Mouse (Mus musculus) stomach, embryonic 15.5 days (tissue): Measurements from ENCODE around the gene Tbc1d9. TPM values are rescaled to one million over a fixed set of nuclear protein-coding genes. Genes with fewer than 3 reads are reported as not detected.

Experiments
- ATAC-seq: fragments of 200-750 bp; cut with Nextera tagmentation; 2 replicates; pipeline ENCODE4 v1.8.0; 2017; ENCODE audit warnings: low read depth, moderate number of reproducible peaks, moderate TSS enrichment; ENCODE audit not compliant: insufficient read depth, low FRiP score
- H3K27ac ChIP-seq: fragments of 300-500 bp; sonication (generic); 2 replicates; pipeline ENCODE4 v1.5.1; 2015; ENCODE audit warnings: mild to moderate bottlenecking, inconsistent platforms
- H3K27me3 ChIP-seq: fragments of 300-500 bp; sonication (generic); replicated peaks from 2 replicates; pipeline ENCODE4 v1.6.1; 2015; ENCODE audit warnings: inconsistent platforms
- H3K36me3 ChIP-seq: fragments of 300-500 bp; sonication (generic); 2 replicates; pipeline ENCODE4 v1.6.1; 2015; ENCODE audit warnings: inconsistent platforms
- H3K4me1 ChIP-seq: fragments of 300-500 bp; sonication (generic); 2 replicates; pipeline ENCODE4 v1.6.1; 2015; ENCODE audit warnings: inconsistent platforms
- H3K4me2 ChIP-seq: fragments of 300-500 bp; sonication (generic); 2 replicates; pipeline ENCODE4 v1.6.1; 2015; ENCODE audit warnings: mild to moderate bottlenecking, inconsistent platforms
- H3K4me3 ChIP-seq: fragments of 300-500 bp; sonication (generic); replicated peaks from 2 replicates; pipeline ENCODE4 v1.5.1; 2015; ENCODE audit warnings: inconsistent platforms
- H3K9ac ChIP-seq: fragments of 300-500 bp; sonication (generic); 2 replicates; pipeline ENCODE4 v1.6.1; 2015; ENCODE audit warnings: inconsistent platforms
- H3K9me3 ChIP-seq: fragments of 300-500 bp; sonication (generic); 2 replicates; pipeline ENCODE4 v1.6.1; 2016; ENCODE audit warnings: inconsistent platforms
- WGBS: fragments of 180-500 bp; shearing (Covaris S2); methylation state at CpG from one replicate; pipeline ENCODE4 v1.1.7; 2015; 5-methylcytosine and 5-hydroxymethylcytosine counted together
- polyA plus RNA-seq: library from polyadenylated mRNA; unstranded; fragments of >200 nt; fragmentation: Nextera tagmentation; extraction: Ambion mirVana; gene quantifications from 2 replicates; pipeline ENCODE4 v1.2.1, GENCODE M21; 2015

Tbc1d9 gene
- polyA plus RNA-seq, 1 experiment from 2014 or later, result 3.0 TPM

GRCm38 (mm10) chr8:83181851-83182482, 16.8 kb downstream of the Tbc1d9 start:
- no peaks in the 10 kb centered on the region for H3K27me3 ChIP-seq
- peaks cover 37% of the 10 kb centered on the region for H3K4me1 ChIP-seq
- H3K9me3 ChIP-seq, result no peaks in the 10 kb centered on the region
- peak; percentile 57 for ATAC-seq
- H3K27ac ChIP-seq, result peak overlapping the region; percentile 87
- whole genome bisulfite sequencing, result 33% methylated on average over 6 of the region's 6 CpGs
- H3K4me2 ChIP-seq, result no peak overlapping the region
- no peaks in the 10 kb centered on the region for H3K36me3 ChIP-seq
- H3K9ac ChIP-seq, result no peak overlapping the region
- H3K4me3 ChIP-seq, result no peak overlapping the region

GRCm38 (mm10) chr8:83182784-83183183, 17.6 kb downstream of the Tbc1d9 start:
- no peak overlapping the region for H3K9ac ChIP-seq
- H3K27me3 ChIP-seq, result no peaks in the 10 kb centered on the region
- no peaks in the 10 kb centered on the region for H3K36me3 ChIP-seq
- H3K9me3 ChIP-seq, result no peaks in the 10 kb centered on the region
- no peak overlapping the region for H3K4me2 ChIP-seq
- WGBS, result 54% methylated on average over 5 of the region's 5 CpGs
- H3K27ac ChIP-seq, result peak overlapping the region; percentile 87
- ATAC-seq, result peak; percentile 15
- peaks cover 33% of the 10 kb centered on the region for H3K4me1 ChIP-seq
- H3K4me3 ChIP-seq, result no peak overlapping the region

GRCm38 (mm10) chr8:83186376-83186775, 21.2 kb downstream of the Tbc1d9 start:
- H3K9me3 ChIP-seq, result no peaks in the 10 kb centered on the region
- H3K27ac ChIP-seq, result peak overlapping the region; percentile 67; the same call in 1 of the 2 replicates
- peak; percentile 41; the same call in 1 of the 2 replicates for ATAC-seq
- H3K4me2 ChIP-seq, result no peak overlapping the region
- H3K36me3 ChIP-seq, result no peaks in the 10 kb centered on the region
- H3K27me3 ChIP-seq, result no peaks in the 10 kb centered on the region
- H3K4me3 ChIP-seq, result no peak overlapping the region
- no peak overlapping the region for H3K9ac ChIP-seq
- WGBS, result 27% methylated on average over 6 of the region's 6 CpGs
- H3K4me1 ChIP-seq, result peaks cover 27% of the 10 kb centered on the region

GRCm38 (mm10) chr8:83187363-83187962, 22.3 kb downstream of the Tbc1d9 start:
- no peak for ATAC-seq
- WGBS, result 85% methylated on average over 10 of the region's 10 CpGs
- Histone ChIP-seq H3K36me3 (no peaks in the 10 kb centered on the region), H3K4me2 (no peak overlapping the region), H3K4me3 (no peak overlapping the region), H3K9ac (no peak overlapping the region), H3K27me3 (no peaks in the 10 kb centered on the region), H3K9me3 (no peaks in the 10 kb centered on the region), H3K27ac (no peak overlapping the region), H3K4me1 (peaks cover 23% of the 10 kb centered on the region)

- Histone ChIP-seq H3K27me3 (no peaks in the 10 kb centered on the region), H3K4me2 (no peak overlapping the region), H3K27ac (peak overlapping the region; percentile 33), H3K9me3 (no peaks in the 10 kb centered on the region), H3K9ac (no peak overlapping the region), H3K4me1 (peaks cover 5% of the 10 kb centered on the region; the same call in 1 of the 2 replicates), H3K36me3 (no peaks in the 10 kb centered on the region), H3K4me3 (no peak overlapping the region)
- 57% methylated on average over 4 of the region's 4 CpGs for WGBS
- ATAC-seq, result no peak
Observed at GRCm38 (mm10) chr8:83189538-83190095, 24.5 kb downstream of the Tbc1d9 start.

GRCm38 (mm10) chr8:83196088-83196487, 30.9 kb downstream of the Tbc1d9 start:
- Histone ChIP-seq H3K4me2 (no peak overlapping the region), H3K4me1 (peaks cover 15% of the 10 kb centered on the region), H3K4me3 (no peak overlapping the region), H3K27ac (no peak overlapping the region), H3K9me3 (no peaks in the 10 kb centered on the region), H3K27me3 (no peaks in the 10 kb centered on the region), H3K36me3 (no peaks in the 10 kb centered on the region), H3K9ac (no peak overlapping the region)
- ATAC-seq, result no peak
- WGBS, result 73% methylated on average over 6 of the region's 6 CpGs

- WGBS, result 76% methylated on average over 8 of the region's 8 CpGs
- H3K36me3 ChIP-seq, result no peaks in the 10 kb centered on the region
- no peak for ATAC-seq
- no peak overlapping the region for H3K4me3 ChIP-seq
- H3K27ac ChIP-seq, result peak overlapping the region; percentile 75
- H3K4me2 ChIP-seq, result no peak overlapping the region
- H3K4me1 ChIP-seq, result peaks cover 15% of the 10 kb centered on the region
- no peaks in the 10 kb centered on the region for H3K9me3 ChIP-seq
- no peak overlapping the region for H3K9ac ChIP-seq
- no peaks in the 10 kb centered on the region for H3K27me3 ChIP-seq
Observed at GRCm38 (mm10) chr8:83199715-83200114, 34.6 kb downstream of the Tbc1d9 start.

- Histone ChIP-seq H3K27me3 (no peaks in the 10 kb centered on the region), H3K4me2 (peak overlapping the region; percentile 37), H3K4me1 (peaks cover 15% of the 10 kb centered on the region), H3K36me3 (no peaks in the 10 kb centered on the region), H3K4me3 (no peak overlapping the region; the same call in 1 of the 2 replicates), H3K27ac (peak overlapping the region; percentile 75), H3K9me3 (no peaks in the 10 kb centered on the region), H3K9ac (no peak overlapping the region)
- ATAC-seq, result peak; percentile 71
- WGBS, result 46% methylated on average over 16 of the region's 16 CpGs
Observed at GRCm38 (mm10) chr8:83200191-83201177, 35.3 kb downstream of the Tbc1d9 start.

- no peaks in the 10 kb centered on the region for H3K9me3 ChIP-seq
- no peak overlapping the region for H3K27ac ChIP-seq
- H3K27me3 ChIP-seq, result no peaks in the 10 kb centered on the region
- H3K9ac ChIP-seq, result no peak overlapping the region
- no peak for ATAC-seq
- H3K4me2 ChIP-seq, result no peak overlapping the region
- 90% methylated on average over 11 of the region's 11 CpGs for WGBS
- no peak overlapping the region for H3K4me3 ChIP-seq
- no peaks in the 10 kb centered on the region for H3K36me3 ChIP-seq
- H3K4me1 ChIP-seq, result peaks cover 15% of the 10 kb centered on the region
Observed at GRCm38 (mm10) chr8:83202946-83203345, 37.8 kb downstream of the Tbc1d9 start.

- 56% methylated on average over 7 of the region's 7 CpGs for WGBS
- no peak for ATAC-seq
Observed at GRCm38 (mm10) chr8:83205907-83206306, 40.8 kb downstream of the Tbc1d9 start.

GRCm38 (mm10) chr8:83209581-83209980, 44.4 kb downstream of the Tbc1d9 start:
- Histone ChIP-seq H3K36me3 (no peaks in the 10 kb centered on the region), H3K27me3 (no peaks in the 10 kb centered on the region), H3K4me2 (no peak overlapping the region), H3K27ac (no peak overlapping the region), H3K4me3 (no peak overlapping the region), H3K4me1 (no peaks in the 10 kb centered on the region), H3K9ac (no peak overlapping the region), H3K9me3 (no peaks in the 10 kb centered on the region)
- no peak for ATAC-seq
- WGBS, result 54% methylated on average over 4 of the region's 4 CpGs

More at GRCm38 (mm10) chr8:83205907-83206306, 40.8 kb downstream of the Tbc1d9 start:
- no peak overlapping the region for H3K27ac ChIP-seq
- H3K9ac ChIP-seq, result no peak overlapping the region
- H3K36me3 ChIP-seq, result no peaks in the 10 kb centered on the region
- H3K27me3 ChIP-seq, result no peaks in the 10 kb centered on the region
- no peak overlapping the region for H3K4me3 ChIP-seq
- H3K9me3 ChIP-seq, result no peaks in the 10 kb centered on the region
- H3K4me1 ChIP-seq, result peaks cover under 1% of the 10 kb centered on the region; the same call in 1 of the 2 replicates
- H3K4me2 ChIP-seq, result no peak overlapping the region
